Mouse (Mus musculus): ENCODE measurements at regions not wholly inside any gene's neighbourhood (a gene's known extent, or its start where the extent isn't known, plus 50 kb on each side); places are given as distances from the start of the nearest gene placed in this dataset.

DNA sequence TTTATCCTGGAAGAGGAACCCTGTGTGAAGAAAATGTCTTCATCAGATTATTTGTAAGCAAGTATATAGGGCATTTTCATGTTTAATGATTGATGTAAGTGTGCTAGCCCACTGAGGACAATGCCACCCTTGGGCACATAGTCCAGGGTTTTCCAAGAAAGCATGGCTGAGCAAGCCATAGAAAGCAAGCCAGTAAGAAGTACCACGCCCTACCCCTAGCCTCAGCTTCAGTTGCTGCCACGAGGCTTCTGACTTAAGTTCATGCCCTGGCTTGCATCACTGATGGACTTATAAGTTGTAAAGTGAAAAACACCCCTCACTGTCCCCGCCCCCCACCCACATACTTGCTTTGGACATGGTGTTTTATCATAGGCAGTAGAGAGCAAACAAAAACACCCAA is 342.0 kb downstream of the Ptprc start:
- TF ChIP-seq CTCF (IDR thresholded peaks at IDR 0.05 in 2 of 3, conservative IDR thresholded peaks at IDR 0.05 in 1 of 3; ENCODE audit: control insufficient read depth in 1 of 3, insufficient read depth in 1 of 3, low read depth in 2 of 3, low read length in 3 of 3, poor library complexity in 1 of 3, severe bottlenecking in 1 of 3) (no peak), BHLHE40 (IDR thresholded peaks at IDR 0.05; ENCODE audit: borderline replicate concordance, low read depth, low read length) (no peak), ETS1 (IDR thresholded peaks at IDR 0.05; ENCODE audit: low read depth, low read length) (no peak)

All from MEL (cell line).